Mouse (Mus musculus) cortical plate, adult 2 months (tissue): ENCODE measurements around the gene Igsf3.

Experiments
- CTCF ChIP-seq: fragments of 200-500 bp; IDR thresholded peaks from 2 replicates; pipeline ENCODE4 v1.5.1; 2011; ENCODE audit warnings: mild to moderate bottlenecking, control low read depth, low read length; ENCODE audit not compliant: insufficient read depth; ENCODE audit errors: extremely low read depth
- POLR2A ChIP-seq: fragments of 200-500 bp; IDR thresholded peaks from 2 replicates; pipeline ENCODE4 v1.6.1; 2011; ENCODE audit warnings: mild to moderate bottlenecking, low read length, control low read depth; ENCODE audit not compliant: insufficient read depth; ENCODE audit errors: extremely low read depth

DNA sequence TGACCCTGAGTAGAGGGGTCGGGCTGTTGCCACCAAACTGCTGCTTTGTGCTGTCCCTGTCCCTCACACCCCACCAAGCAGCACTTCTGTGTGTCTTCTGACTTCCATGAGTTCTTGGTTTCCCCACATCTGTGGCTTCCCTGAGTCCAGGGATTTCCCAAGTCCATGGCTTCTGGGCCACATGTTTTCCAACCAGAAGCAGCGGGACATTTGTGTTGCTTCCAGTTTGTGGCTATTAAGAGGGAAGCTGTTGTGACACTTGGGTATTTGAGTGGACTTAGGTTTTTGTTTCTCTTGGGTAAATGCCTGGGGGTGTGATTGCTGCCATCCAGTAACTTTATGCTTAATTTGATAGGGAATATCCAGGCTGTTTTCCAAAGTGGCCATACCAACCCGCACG, 20.5 kb downstream of the Igsf3 start:
- TF ChIP-seq CTCF (no peak), POLR2A (no peak)
